Mouse (Mus musculus): Measurements from ENCODE around the gene Otud3. TPM values are rescaled to one million over a fixed set of nuclear protein-coding genes. Genes with fewer than 3 reads are reported as not detected.
"Not testable (repeated sequence)": the region's sequence is repeated elsewhere in the genome, so short reads cannot be mapped to it uniquely, and the experiment has no call there.

Gene Otud3
- polyA plus RNA-seq, 1 experiment = 4.5 TPM

GRCm38 (mm10) chr4:138877731-138878130, 36.0 kb downstream of the Otud3 start, which contains the start of gene Pla2g2e:
Pla2g2e (plus strand) TSS chr4:138877942.
- H3K27ac ChIP-seq (replicated peaks; ENCODE audit: low read depth, low read length) = no peak within 1 kb of the TSS
- no peak within 1 kb of the TSS for H3K4me3 ChIP-seq (ENCODE audit: insufficient read depth, low read depth, low read length)
- H3K4me1 ChIP-seq (ENCODE audit: control insufficient read depth, insufficient read depth, insufficient read length, low read length) = peaks cover 16% of the 10 kb centered on the region; the same call in 1 of the 2 replicates

GRCm38 (mm10) chr4:138875986-138876385, 37.8 kb downstream of the Otud3 start:
- no peak overlapping the region for H3K4me3 ChIP-seq (ENCODE audit: insufficient read depth, low read depth, low read length)

GRCm38 (mm10) chr4:138875275-138875674, 38.5 kb downstream of the Otud3 start:
- H3K4me1 ChIP-seq (ENCODE audit: control insufficient read depth, insufficient read depth, insufficient read length, low read length) = peaks cover 11% of the 10 kb centered on the region; the same call in 1 of the 2 replicates
- not testable (repeated sequence) for H3K4me3 ChIP-seq (ENCODE audit: insufficient read depth, low read depth, low read length); H3K27ac ChIP-seq (replicated peaks; ENCODE audit: low read depth, low read length)

More at GRCm38 (mm10) chr4:138875986-138876385, 37.8 kb downstream of the Otud3 start:
- Histone ChIP-seq H3K4me1 (ENCODE audit: control insufficient read depth, insufficient read depth, insufficient read length, low read length) (peaks cover 16% of the 10 kb centered on the region; the same call in 1 of the 2 replicates), H3K27ac (replicated peaks; ENCODE audit: low read depth, low read length) (no peak overlapping the region)

- H3K4me3 ChIP-seq (ENCODE audit: insufficient read depth, low read depth, low read length) = no peak within 1 kb of the TSS
- peaks cover 3% of the 10 kb centered on the region; the same call in 1 of the 2 replicates for H3K4me1 ChIP-seq (ENCODE audit: control insufficient read depth, insufficient read depth, insufficient read length, low read length)
- H3K27ac ChIP-seq (replicated peaks; ENCODE audit: low read depth, low read length) = no peak within 1 kb of the TSS
These were observed 39.9 kb downstream of the Otud3 start, which contains the start of gene Gm13030 for GRCm38 (mm10) chr4:138873864-138874263. Gm13030 (minus strand) TSS chr4:138873964.

- no peaks in the 10 kb centered on the region for H3K4me1 ChIP-seq (ENCODE audit: control insufficient read depth, insufficient read depth, insufficient read length, low read length)
- H3K4me3 ChIP-seq (ENCODE audit: insufficient read depth, low read depth, low read length) = no peak overlapping the region
- H3K27ac ChIP-seq (replicated peaks; ENCODE audit: low read depth, low read length) = no peak overlapping the region
These were observed 45.1 kb downstream of the Otud3 start for GRCm38 (mm10) chr4:138868666-138869065.

GRCm38 (mm10) chr4:138866413-138866812, 47.3 kb downstream of the Otud3 start:
- Histone ChIP-seq H3K4me3 (ENCODE audit: insufficient read depth, low read depth, low read length) (no peak overlapping the region), H3K4me1 (ENCODE audit: control insufficient read depth, insufficient read depth, insufficient read length, low read length) (no peaks in the 10 kb centered on the region), H3K27ac (replicated peaks; ENCODE audit: low read depth, low read length) (no peak overlapping the region)

GRCm38 (mm10) chr4:138865991-138866390, 47.8 kb downstream of the Otud3 start:
- Histone ChIP-seq H3K4me1 (ENCODE audit: control insufficient read depth, insufficient read depth, insufficient read length, low read length) (no peaks in the 10 kb centered on the region), H3K4me3 (ENCODE audit: insufficient read depth, low read depth, low read length) (no peak overlapping the region), H3K27ac (replicated peaks; ENCODE audit: low read depth, low read length) (no peak overlapping the region)

GRCm38 (mm10) chr4:138865092-138865491, 48.7 kb downstream of the Otud3 start:
- H3K4me1 ChIP-seq (ENCODE audit: control insufficient read depth, insufficient read depth, insufficient read length, low read length) = no peaks in the 10 kb centered on the region
- H3K4me3 ChIP-seq (ENCODE audit: insufficient read depth, low read depth, low read length) = no peak overlapping the region
- H3K27ac ChIP-seq (replicated peaks; ENCODE audit: low read depth, low read length) = no peak overlapping the region

GRCm38 (mm10) chr4:138863344-138863998, 50.3 kb downstream of the Otud3 start, which contains the start of gene Pla2g5:
Pla2g5 (minus strand) TSS chr4:138863482.
- Histone ChIP-seq H3K4me1 (ENCODE audit: control insufficient read depth, insufficient read depth, insufficient read length, low read length) (no peaks in the 10 kb centered on the region), H3K4me3 (ENCODE audit: insufficient read depth, low read depth, low read length) (no peak within 1 kb of the TSS), H3K27ac (replicated peaks; ENCODE audit: low read depth, low read length) (no peak within 1 kb of the TSS)

- Histone ChIP-seq H3K4me3 (ENCODE audit: insufficient read depth, low read depth, low read length) (no peak overlapping the region), H3K4me1 (ENCODE audit: control insufficient read depth, insufficient read depth, insufficient read length, low read length) (no peaks in the 10 kb centered on the region), H3K27ac (replicated peaks; ENCODE audit: low read depth, low read length) (no peak overlapping the region)
These were observed 54.0 kb downstream of the Otud3 start for GRCm38 (mm10) chr4:138859728-138860127.

GRCm38 (mm10) chr4:138859245-138859644, 54.5 kb downstream of the Otud3 start:
- H3K4me3 ChIP-seq (ENCODE audit: insufficient read depth, low read depth, low read length) = no peak overlapping the region
- no peak overlapping the region for H3K27ac ChIP-seq (replicated peaks; ENCODE audit: low read depth, low read length)
- no peaks in the 10 kb centered on the region for H3K4me1 ChIP-seq (ENCODE audit: control insufficient read depth, insufficient read depth, insufficient read length, low read length)

- no peak overlapping the region for H3K4me3 ChIP-seq (ENCODE audit: insufficient read depth, low read depth, low read length)
- no peaks in the 10 kb centered on the region for H3K4me1 ChIP-seq (ENCODE audit: control insufficient read depth, insufficient read depth, insufficient read length, low read length)
These were observed 55.3 kb downstream of the Otud3 start for GRCm38 (mm10) chr4:138858446-138858845.

GRCm38 (mm10) chr4:138857576-138857975, 56.2 kb downstream of the Otud3 start:
- H3K27ac ChIP-seq (replicated peaks; ENCODE audit: low read depth, low read length) = no peak overlapping the region
- no peaks in the 10 kb centered on the region for H3K4me1 ChIP-seq (ENCODE audit: control insufficient read depth, insufficient read depth, insufficient read length, low read length)
- no peak overlapping the region for H3K4me3 ChIP-seq (ENCODE audit: insufficient read depth, low read depth, low read length)

More at GRCm38 (mm10) chr4:138858446-138858845, 55.3 kb downstream of the Otud3 start:
- H3K27ac ChIP-seq (replicated peaks; ENCODE audit: low read depth, low read length) = no peak overlapping the region

- no peak overlapping the region for H3K27ac ChIP-seq (replicated peaks; ENCODE audit: low read depth, low read length)
- no peak overlapping the region for H3K4me3 ChIP-seq (ENCODE audit: insufficient read depth, low read depth, low read length)
- no peaks in the 10 kb centered on the region for H3K4me1 ChIP-seq (ENCODE audit: control insufficient read depth, insufficient read depth, insufficient read length, low read length)
These were observed 57.3 kb downstream of the Otud3 start for GRCm38 (mm10) chr4:138856491-138856890.

- no peaks in the 10 kb centered on the region for H3K4me1 ChIP-seq (ENCODE audit: control insufficient read depth, insufficient read depth, insufficient read length, low read length)
- H3K27ac ChIP-seq (replicated peaks; ENCODE audit: low read depth, low read length) = no peak overlapping the region
- no peak overlapping the region for H3K4me3 ChIP-seq (ENCODE audit: insufficient read depth, low read depth, low read length)
These were observed 58.6 kb downstream of the Otud3 start for GRCm38 (mm10) chr4:138855092-138855632.

- H3K4me1 ChIP-seq (ENCODE audit: control insufficient read depth, insufficient read depth, insufficient read length, low read length) = no peaks in the 10 kb centered on the region
These were observed 60.8 kb downstream of the Otud3 start for GRCm38 (mm10) chr4:138852961-138853360.

More at GRCm38 (mm10) chr4:138852961-138853360, 60.8 kb downstream of the Otud3 start:
- Histone ChIP-seq H3K27ac (replicated peaks; ENCODE audit: low read depth, low read length) (no peak overlapping the region), H3K4me3 (ENCODE audit: insufficient read depth, low read depth, low read length) (no peak overlapping the region)

Measured in brown adipose tissue, adult 24 weeks (tissue).